Mouse (Mus musculus) adrenal gland, postnatal 4 days (tissue): ENCODE results near the gene Gm21970. TPM values are rescaled to one million over a fixed set of nuclear protein-coding genes. Genes with fewer than 3 reads are reported as not detected.
"Not testable (repeated sequence)": the region's sequence is repeated elsewhere in the genome, so short reads cannot be mapped to it uniquely, and the experiment has no call there.

Experiments
- DNase-seq, 2 experiments: peaks; one replicate each; pipeline ENCODE4 v3.0.0; 2021 to 2022; ENCODE audit warnings: low spot score in 2 of 2, mixed read lengths in 2 of 2
- total RNA-seq, 2 experiments: library from RNA; stranded (reverse); gene quantifications; 2 replicates each; pipeline ENCODE4 v1.2.3; 2021

Gene Gm21970
- total RNA-seq, 2 experiments from 2014 or later = 0.59 TPM; not detected in 1

- no peak for DNase-seq
Measured at GRCm38 (mm10) chr16:91434119-91434518, 42.6 kb downstream of the Gm21970 start.

GRCm38 (mm10) chr16:91438081-91438480, 46.6 kb downstream of the Gm21970 start:
- DNase-seq = no peak

GRCm38 (mm10) chr16:91438599-91438998, 47.1 kb downstream of the Gm21970 start:
- DNase-seq = not testable (repeated sequence)

GRCm38 (mm10) chr16:91441366-91441765, 49.8 kb downstream of the Gm21970 start:
- no peak for DNase-seq

- no peak for DNase-seq
Measured at GRCm38 (mm10) chr16:91441811-91442240, 50.3 kb downstream of the Gm21970 start.

- no peak for DNase-seq
Measured at GRCm38 (mm10) chr16:91442446-91442845, 50.9 kb downstream of the Gm21970 start.

DNA sequence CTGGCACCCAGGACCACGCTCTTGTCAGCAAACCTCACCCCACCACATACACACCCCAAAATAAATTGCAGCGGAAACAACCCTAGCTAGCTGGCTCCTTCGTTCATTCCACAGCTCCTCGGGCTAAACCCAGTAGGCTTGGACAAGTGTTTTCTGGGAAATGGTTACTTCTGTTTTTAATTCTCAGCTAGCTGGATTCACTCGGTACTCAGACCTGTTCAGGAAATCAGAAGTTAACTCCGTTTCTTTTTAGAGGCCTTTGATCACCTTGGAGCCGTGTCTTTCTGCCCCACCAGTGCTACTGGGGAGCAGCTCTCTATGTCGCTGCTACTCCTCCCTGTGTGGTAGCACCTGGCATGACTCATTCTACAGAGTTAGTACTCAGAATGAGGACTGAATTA, 51.7 kb downstream of the Gm21970 start:
- no peak for DNase-seq

- DNase-seq = no peak
Measured at GRCm38 (mm10) chr16:91444847-91445246, 53.3 kb downstream of the Gm21970 start.

DNA sequence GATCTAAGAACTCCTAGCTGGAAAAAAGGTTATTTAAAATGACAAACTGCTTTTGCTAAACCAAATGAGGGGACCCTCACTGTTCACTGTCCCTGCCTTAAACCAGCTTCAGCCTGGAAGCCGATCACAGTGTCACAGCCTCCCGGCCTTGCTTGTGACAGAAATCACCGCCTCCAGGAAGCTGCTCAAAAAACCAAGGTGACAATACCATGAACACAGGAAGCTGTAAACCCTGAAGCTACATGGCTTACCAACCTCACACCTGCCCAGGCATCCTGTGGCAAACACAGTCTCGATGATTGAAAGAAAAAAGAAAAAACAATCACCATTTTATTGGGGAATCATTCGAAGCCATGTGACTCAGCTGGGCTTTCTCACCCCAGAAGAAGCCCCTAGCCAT, 54.0 kb downstream of the Gm21970 start:
- DNase-seq = no peak

DNA sequence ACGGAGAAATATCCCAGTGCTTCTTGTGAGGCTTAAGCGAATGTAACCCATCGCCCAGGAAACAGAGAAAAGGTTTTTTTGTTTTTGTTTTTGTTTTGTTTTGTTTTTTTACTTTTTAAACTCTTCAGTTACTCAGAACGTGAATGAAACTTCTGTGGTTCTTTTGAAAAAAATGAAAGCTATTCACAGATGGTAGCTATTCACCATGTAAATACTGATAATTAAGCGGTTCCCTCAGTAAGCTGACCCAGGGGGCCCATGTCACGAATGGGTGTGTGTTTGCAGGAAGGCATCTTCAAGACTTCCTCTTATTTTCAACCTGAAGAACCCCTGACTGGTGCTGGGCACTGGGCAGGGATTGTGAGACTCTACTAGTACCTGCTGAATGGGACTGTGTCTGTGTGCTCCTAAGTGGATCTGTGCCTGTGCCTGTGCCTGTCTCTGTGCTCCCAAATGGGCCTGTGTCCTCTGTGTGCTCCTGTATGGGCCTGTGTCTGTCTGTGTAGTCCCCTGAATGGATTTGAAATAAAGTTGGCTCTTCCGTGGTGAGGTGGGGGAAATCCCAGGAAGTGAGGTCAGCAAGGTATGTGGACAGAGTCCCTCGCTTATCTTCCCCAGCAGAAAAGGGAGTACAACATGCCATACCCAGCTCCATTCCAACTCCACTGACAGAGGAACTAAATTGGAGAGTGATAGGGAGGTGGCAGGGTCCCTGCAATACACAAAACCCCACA, 55.4 kb downstream of the Gm21970 start:
- no peak for DNase-seq

DNA sequence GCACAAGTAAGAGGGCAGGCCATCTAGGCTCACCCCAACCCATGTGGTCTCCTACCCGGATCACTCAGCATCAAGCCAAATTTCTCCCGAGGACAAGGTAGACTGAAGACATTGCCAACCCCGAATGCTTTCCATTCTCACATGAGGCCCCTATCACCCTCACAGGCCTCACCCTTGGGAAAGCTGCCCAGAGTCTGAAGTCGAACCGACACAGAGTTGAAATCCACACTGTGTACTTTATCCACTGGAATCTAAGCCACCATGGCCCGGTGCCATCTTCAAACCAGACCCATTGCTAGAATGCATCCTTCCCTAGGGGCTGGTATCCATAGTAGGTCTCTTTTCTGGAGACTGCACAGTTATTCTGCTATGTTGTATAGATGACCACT, 56.0 kb downstream of the Gm21970 start:
- DNase-seq = no peak

GRCm38 (mm10) chr16:91448088-91448487, 56.6 kb downstream of the Gm21970 start:
- no peak for DNase-seq

DNA sequence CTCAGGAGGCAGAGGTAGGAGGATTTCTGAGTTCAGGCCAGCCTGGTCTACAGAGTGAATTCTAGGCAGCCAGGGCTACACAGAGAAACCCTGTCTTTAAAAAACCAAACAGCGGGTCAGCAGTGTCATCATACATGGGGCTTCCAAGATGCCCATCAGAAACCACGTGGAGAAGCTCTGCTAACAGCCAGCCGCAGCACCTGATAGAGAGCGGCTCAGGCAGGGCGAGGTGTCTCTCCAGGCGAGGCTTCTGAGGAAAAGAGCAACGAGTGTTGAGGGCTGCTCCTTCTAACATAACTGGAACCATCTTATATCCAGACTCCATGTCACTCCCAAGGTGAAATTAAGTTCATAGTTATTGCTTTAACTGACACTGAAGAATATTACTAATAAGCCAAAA, 57.4 kb downstream of the Gm21970 start:
- DNase-seq = no peak

- DNase-seq = no peak
Measured at GRCm38 (mm10) chr16:91450137-91451064, 58.9 kb downstream of the Gm21970 start.

DNA sequence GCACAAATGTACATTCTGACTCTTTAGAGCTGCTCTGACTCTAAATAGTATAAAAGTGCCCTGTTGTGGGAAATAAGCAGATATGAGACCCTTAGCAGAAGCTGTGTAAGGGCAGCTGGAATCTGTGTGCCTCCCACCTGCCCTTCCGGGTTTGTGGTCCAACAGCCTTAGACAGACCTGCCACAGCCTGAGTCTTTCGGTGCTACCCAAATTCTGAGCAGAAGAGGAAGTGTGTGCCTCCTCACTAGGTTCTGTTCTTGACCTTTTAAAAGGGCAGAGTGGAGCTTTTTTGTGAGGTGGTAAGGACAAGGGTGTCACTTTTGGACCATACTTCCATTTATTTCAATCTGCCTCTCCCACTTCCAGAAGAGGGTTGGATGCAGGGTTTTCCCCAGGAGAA, 60.4 kb downstream of the Gm21970 start:
- no peak for DNase-seq

GRCm38 (mm10) chr16:91452363-91452896, 60.9 kb downstream of the Gm21970 start:
- no peak for DNase-seq

DNA sequence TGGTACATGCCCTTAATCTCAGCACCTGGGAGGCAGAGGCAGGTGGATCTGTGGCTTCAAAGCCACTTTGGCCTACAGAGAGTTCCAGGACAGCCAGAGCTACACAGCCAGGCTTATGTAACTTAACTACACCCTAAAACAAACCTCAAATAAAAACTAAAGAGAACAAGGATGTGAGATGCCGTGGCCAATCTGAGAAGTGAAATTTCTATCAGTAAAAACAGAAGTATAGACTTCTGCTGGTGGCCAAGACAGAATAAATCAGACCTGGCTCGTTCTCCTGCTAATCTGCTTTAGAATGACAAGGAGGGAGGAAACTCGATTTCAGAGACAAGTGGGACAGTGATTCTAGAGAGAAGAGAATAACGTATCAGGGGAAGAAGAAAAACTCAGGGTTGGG, 64.3 kb downstream of the Gm21970 start:
- DNase-seq = no peak

GRCm38 (mm10) chr16:91458301-91458746, 66.8 kb downstream of the Gm21970 start:
- DNase-seq = no peak

GRCm38 (mm10) chr16:91458976-91459375, 67.5 kb downstream of the Gm21970 start:
- DNase-seq = no peak

- DNase-seq = no peak
Measured at GRCm38 (mm10) chr16:91459396-91459795, 67.9 kb downstream of the Gm21970 start.

DNA sequence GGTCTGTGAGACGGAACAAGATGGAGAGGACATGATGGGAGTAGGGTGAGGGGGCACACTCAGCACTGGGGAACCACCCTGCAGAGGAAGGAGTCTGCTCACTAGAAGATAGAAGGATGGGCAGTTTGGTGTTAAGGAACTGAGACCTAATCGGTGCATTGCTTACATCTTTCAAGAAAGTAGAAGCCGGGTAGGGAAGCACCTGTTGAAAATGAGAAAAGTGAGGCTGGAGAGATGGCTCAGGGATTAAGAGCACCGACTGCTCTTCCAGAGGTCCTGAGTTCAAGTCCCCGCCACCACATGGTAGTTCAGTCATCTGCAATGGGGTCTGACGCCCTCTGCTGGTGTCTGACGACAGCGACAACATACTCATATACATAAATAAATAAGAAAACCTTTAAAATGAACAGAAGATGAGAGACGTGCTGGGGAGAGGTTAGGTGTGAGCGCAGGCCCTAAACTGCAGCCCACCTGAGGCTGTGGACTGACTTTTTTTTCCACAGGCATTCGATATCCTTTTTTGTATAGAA, 68.4 kb downstream of the Gm21970 start:
- no peak for DNase-seq
